Mouse (Mus musculus) hematopoietic stem cell, adult 5-6 weeks (primary cell): Measurements from ENCODE around the gene Elof1. TPM values are rescaled to one million over a fixed set of nuclear protein-coding genes. Genes with fewer than 3 reads are reported as not detected.
A peak's percentile ranks its signal among the peaks of the same experiment; 100 is the strongest.

Experiments used
- ATAC-seq, 2 experiments: fragments of 125-278 bp in 1 of 2; replicated peaks in 1 of 2; 2 replicates each; pipeline ENCODE4 v1.8.0; 2016 to 2017; ENCODE audit warnings: inconsistent platforms in 2 of 2, mild to moderate bottlenecking in 2 of 2, moderate number of reproducible peaks in 2 of 2, low read depth in 1 of 2, moderate TSS enrichment in 1 of 2; ENCODE audit not compliant: low FRiP score in 2 of 2, poor library complexity in 2 of 2, severe bottlenecking in 2 of 2, insufficient read depth in 1 of 2, low TSS enrichment in 1 of 2
- total RNA-seq: library from RNA; stranded (forward); fragments of 172-1452, 232-1000 nt; gene quantifications from 2 replicates; pipeline ENCODE4 v1.2.3, GENCODE M21; 2017

Gene Elof1
- total RNA-seq, 1 experiment from 2014 or later: 43.6 TPM

DNA sequence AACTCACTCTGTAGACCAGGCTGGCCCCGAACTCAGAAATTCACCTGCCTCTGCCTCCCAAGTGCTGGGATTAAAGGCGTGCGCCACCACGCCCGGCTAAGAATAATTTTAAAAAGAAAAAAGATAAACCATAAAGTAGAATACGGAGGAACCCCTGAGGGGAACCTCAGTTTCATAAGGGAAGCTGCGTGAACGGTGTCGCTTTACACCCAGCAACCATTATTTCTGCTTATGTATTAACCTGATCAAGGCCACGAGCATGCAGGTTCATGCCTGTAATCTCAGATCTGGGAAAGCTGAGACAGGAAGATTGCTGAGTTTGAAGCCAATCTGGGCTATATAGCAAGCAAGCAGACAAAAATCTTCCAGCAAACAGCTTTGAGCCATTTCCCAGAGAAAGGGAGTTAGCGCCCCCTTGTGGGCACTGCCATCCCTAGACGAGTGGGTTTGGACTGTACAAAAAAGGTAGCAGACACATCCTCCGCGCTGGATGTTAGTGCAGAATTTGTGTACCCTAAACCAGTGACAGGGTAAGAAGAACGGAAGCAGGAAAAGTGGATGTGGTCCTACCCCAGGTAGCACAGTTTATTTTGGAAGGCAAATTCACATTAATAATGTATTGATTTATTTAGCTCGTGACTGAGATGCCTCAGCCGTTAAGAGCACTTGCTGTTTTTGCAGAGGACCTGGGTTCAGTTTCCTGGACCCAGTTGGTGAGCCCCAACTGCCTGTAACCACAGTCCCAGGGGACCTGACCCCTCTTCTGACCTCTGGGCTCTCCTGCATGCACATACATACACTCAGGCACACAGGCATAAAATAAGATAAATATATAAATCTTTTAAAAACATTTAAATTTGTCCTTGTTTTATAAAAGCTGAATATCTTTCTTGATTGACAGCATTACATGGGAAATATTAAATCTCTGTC, 26.4 kb upstream of the Elof1 start:
- ATAC-seq: peak; percentile 83 to 89

DNA sequence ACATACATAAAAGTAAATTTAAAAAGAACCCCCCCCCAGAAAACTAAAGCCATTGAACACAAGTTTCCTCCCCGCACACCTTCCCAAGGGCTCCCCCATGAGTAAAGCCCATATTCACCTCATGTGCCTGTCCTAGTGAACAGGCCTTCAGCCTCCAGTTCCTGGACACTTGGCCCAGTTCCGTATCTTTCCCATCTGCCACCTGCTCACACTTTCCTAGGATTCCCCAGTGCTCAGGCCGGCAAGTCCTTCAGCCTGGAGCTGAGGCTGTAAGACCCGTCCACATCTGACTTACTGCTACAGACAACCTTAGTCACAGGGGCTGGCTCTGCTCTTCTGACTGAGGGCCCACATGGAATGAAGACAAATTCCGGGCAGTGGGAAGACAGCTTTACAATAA, 22.8 kb upstream of the Elof1 start:
- no peak for ATAC-seq

DNA sequence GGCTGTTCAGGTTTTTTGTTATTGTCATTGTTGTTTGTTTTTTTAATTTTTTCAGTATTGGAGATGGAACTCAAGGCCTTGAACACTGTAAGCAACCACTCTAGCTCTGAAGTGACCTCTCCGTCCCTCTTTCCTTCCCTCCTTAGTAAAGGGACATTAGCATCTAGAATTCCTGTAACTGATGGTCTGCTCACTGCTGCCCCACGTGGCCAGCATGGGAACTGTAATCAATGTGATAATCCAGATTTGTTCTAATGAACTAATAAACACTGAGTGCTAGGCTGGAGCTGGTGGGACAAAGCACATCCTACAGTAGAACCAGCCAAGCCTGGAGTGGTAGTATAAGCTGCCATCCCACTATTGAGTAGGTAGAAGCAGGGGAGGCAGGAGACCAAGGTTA, 21.5 kb upstream of the Elof1 start:
- ATAC-seq: no peak

DNA sequence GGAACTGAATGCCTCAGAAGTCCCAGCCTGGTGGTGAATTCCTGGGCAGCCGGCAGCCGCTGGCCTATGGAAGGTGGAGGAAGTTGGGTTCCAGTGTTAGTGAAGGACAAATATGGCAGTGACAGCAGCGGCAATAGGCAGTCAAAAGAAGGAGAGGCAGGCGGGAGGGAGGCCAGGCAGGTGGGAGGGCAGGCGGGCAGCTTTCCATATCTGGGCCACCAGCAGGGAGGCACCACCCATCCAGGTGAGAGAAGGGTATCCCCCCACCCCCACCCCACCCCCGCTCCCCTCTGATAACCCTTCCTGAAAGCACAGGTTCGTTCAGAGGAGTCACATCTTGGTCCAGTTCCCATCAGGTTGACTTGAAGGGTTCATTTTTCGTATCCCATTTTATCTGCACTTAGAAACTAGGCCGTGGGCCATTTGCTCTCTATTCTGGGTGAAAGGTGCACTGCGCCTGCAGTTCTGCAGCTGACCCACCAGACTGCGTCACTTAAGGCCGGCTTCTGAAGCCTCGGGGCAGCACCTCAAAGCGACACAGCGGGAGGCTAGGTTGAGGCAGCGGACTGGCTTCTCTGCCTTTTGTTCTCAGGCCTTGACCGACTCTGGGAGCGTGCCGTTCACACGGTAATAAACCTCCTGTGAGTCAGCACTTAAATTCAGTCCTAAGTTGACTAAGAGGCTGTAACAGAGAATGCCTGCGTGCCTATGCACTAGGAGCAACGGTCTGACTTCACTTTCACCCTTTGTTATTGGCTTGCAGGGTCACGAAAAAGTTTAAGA, 20.0 kb upstream of the Elof1 start:
- no peak for ATAC-seq

DNA sequence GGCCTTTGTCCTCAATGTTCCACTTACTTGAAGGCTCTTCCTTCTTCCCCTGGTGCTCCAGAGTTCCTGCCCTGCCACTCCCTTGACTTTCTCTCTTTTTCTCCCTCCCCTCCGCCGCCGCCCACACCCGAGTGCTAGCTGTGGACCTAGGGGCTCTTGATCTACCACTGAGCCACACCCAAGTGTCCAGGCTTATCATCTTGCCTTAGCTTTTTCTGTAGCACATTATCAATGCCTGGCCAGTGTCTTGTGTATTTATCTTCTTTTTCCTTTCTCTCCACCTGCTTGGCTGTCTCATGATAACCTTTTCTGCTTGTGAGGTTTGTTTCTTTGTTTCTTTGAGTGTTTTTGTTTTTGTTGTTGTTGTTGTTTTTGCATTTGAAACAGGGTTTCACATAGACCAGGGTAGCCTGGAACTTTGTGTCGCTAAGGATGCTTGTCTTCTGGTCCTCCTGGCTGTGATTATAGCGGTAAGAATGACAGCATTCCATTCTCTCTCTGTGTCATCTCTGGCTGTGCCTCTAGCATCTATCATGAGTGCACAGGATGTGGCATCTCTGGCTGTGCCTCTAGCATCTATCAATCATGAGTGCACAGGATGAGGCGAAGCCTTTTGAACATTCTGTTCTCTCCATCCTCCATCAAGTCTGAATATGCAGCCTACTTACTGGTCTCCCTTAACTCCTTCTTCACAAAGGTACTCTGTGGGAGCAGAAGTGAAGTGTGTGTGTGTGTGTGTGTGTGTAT, 18.8 kb upstream of the Elof1 start, which contains the start of gene Acp5:
Gene Acp5 (minus strand): TSS at position 68 of the 747 bp plus-strand sequence.
- no peak for ATAC-seq

DNA sequence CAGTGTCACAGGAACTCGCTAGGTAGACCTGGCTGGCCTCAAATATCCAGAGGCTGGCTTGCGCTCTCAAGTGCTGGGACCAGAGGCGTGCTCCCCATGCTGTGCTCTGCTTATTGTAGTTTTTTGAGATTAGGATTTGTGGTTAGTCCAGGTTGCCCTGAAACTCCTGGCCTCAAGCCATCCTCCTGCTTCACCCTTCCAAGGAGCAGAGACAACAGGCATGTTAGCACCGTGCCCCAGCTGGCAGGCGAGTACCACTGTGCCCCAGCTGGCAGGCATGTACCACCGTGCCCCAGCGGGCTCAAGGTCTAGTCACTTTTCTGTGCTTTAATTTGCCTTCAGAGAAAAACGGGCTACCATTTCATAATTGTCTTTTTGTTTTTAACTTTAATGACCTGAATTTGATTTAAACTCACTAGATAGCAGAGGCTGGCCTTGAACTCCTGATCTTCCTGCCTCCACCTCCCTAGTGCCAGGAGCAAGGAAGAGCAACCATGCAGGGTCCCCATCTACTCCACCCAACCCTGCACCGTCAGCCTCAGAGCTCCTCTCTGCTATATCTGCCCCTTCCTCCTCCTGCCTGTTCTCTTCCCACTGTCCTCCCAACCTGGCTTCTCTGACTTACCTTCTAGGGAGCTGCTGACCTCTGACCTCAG, 18.1 kb upstream of the Elof1 start:
- no peak for ATAC-seq

DNA sequence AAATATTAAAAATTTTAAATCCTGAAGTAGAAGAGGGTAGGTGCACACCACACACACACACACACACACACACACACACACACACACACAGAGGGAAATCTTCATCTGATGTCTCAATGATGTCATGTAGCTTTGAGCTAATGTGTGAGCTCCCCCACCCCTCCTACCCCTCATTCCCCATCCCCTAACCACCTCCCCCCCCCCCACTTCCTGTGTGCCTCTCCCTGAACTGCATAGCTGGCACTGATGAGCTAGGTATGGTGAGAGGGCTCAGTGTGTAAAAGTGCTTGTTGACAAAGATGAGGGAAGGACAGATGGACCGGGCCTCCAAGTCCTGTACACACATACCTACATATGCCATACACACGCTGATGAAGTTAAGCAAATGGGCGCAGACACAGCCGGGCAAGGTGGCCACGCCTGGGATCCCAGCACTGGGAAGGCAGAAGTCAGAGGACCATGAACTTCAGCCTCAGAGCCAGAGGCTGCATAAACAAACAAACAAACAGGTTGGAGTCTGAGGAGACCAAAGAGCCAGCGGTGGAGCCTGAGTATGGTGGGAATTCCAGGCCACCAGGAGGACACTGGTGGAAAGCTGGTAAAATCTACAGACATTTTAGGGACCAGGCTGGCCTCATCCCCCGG, 17.4 kb upstream of the Elof1 start:
- ATAC-seq: no peak

DNA sequence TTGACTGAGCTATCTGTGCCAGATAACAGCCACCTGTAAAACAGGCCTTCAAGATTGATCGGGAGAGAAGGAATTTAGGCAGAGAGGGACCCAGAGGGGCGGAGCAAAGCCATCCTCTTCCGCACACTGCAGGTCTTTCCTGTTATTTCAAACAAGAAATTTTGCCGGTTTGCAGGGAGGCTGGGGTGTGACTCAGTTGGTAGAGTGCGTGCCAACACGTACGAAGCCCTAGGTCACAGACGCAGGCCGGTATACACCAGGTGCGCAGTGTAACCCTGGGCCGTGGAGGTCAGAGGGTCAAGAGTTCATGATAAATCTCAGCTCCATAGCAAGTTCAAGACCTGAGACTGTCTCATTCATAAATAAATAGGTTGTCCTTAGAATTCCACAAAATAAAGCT, 15.2 kb upstream of the Elof1 start:
- ATAC-seq: no peak

DNA sequence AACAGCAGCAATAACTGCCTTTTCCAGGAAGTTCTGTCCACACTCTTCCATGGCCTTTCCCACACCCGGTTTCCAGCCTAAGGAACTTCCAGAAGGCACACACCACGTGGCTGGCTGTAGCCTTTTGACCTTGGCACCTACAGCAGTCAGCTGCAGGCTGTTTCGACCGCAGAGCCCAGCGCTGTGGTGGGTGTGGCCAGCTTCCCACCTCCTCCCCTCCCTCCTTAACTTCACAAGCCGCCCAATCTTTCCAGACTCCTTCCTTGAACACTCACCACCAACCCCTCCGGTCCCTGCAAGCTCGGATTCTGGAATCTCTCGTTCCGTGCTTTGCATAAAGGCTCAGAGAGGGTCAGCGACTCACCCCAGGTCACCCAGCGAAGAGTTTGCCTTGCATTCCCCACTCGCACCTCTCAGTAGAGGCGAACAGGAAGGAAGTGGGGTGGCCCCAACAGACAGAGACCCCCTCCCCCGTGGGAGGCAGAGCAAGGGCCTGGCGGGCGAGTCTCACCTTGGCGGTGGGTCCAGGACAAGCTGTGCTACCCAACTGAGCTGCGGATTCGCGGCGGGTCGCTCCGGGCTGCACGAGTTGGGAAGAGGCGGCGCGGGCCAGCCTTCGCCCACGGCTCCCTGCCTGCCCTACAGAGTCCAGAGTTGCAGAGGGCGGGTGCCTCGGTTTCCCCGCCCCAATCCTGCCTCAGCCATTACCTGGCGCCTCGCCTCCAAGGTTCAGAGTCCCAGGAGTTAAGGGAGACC, 14.4 kb upstream of the Elof1 start:
- peak; percentile 49 to 61 for ATAC-seq

DNA sequence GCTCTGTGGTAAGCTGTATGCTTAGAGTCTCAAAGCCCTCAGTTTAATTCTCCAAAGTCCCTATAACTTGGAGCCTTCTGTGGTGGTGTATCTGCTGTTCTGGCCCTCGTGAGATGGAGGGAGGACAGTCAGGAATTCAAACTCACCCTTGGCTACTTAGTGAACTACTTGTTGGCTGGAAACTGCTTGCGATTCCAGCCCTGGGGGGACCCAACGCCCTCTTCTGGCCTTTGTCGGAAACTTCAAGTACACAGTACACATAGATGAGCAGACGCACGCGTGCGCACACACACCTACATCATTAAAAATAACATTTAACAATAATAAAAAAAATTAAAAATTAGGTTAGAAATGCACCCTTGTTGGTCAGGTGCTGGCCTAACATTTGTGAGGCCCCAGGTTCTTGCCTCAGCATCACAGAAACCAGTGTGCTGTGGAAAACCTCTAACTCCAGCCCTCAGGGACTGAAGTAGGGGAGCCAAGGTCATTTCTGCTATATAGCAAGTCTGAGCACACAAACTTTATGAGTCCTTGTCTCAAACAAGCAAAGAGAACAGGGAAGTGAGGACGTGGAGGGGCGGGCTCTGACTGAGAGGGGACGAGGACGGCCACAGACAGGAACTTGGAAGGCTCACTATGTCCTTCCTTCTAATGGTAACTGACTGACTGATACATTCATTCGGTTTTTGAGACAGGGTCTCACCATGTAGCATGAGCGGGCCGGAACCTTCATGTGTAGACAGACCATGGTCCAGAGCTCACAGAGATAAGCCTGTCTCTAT, 8.5 kb upstream of the Elof1 start:
- peak; percentile 51 to 52; a peak in 2 of 4 replicates for ATAC-seq

DNA sequence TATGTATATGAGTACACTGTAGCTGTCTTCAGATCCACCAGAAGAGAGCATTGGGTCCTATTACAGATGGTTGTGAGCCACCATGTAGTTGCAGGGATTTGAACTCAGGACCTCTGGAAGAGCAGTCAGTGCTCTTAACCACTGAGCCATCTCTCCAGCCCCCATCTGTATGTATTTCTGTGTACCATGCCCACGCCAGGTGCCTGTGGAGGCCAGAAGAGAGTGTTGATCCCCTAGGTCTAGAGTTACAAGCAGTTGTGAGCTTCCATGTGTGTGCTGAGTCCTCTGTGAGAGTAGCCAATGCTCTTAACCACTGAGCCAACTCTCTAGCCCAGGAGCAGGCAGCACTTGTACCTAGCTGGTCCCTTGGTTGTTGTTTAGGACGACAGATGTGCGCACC, 7.2 kb upstream of the Elof1 start:
- no peak for ATAC-seq

DNA sequence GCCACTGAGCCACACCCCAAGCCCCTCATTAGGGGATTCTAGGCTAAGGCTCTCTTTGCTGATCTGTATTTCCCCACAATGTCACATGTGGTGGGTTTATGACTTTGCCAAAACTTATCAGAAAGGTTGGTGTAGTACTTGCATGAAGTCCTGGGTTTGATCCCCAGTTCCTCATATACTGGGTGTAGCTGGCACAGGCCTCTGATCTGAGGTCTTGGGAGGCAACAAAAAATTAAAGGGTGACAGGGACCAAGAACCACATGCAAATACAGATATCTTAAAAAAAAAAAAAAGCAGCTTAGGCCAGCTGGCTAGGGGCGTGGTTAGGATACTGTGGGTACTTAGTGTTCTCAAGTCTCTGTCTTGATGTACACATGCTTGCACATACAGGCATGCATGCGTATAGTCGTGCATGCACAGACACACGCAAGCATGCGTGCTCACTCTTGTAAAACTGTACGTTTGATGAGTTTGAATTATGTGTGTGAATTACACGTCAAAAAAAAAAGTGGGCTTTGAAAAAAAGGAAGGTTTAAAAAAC, 6.2 kb upstream of the Elof1 start:
- no peak for ATAC-seq

DNA sequence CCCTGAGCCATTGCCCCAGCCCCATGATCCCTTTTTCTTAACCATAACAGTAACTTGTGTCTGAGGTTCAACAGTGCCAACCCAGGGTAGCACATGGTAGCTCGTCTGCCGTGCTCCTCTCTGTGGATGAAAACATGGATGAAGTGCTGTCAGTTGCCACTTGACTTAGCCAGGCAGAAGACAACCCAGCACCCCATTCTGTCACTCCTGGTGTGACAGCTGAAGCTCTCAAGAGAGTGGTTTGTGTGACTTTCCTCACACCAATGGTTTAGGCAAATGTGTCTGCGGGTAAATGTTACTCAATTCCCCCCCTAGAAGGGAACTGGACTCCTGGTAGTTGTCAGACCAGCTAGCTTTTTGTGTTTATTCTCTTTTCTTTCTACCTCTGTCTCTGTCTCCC, 5.0 kb upstream of the Elof1 start:
- ATAC-seq: no peak

DNA sequence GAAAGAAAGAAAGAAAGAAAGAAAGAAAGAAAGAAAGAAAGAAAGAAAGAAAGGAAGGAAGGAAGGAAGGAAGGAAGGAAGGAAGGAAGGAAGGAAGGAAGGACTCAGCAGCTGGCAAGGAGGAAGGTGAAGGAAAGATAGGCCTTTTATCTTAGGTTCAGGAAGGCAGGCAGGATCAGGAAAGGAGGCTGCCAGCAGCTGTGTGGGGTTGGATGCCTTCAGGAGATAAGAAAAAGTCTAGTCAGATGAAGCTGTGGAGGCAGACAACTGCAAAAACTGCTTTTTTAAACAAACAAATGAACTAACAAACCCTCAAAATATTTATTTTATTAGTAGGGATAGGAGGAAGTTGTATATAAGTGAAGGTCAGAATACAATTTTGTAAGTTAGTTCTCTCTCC, 4.6 kb upstream of the Elof1 start:
- ATAC-seq: no peak

DNA sequence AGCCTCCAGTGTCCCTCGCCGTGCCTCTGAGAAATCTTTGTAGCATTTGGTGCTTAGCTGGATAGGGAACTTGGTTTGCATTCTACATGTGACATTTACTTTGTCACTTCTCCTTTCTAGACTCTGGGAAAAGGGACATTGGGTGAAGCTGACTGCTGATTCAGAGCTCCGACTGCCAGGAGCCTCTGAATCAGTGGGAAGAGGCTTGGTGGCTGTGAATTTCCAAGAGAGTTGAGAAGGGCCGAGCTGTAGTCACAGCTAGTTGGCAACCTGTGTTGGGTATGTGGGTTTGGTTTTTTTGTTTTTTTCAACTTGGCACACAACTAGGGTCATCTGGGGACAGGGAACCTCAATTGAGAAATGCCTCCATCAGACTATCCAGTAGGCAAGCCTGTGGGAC, 2.6 kb upstream of the Elof1 start:
- no peak for ATAC-seq
